Mouse (Mus musculus) cerebellum, adult 2 months (tissue): ENCODE results near the gene Cmtm3. TPM values are rescaled to one million over a fixed set of nuclear protein-coding genes. Genes with fewer than 3 reads are reported as not detected.

Source experiments
- DNase-seq, 2 experiments: peaks; one replicate each; pipeline ENCODE4 v3.0.0; 2021
- H3K27ac ChIP-seq: fragments of 200-500 bp; 2 replicates; pipeline ENCODE4 v1.5.1; 2012; ENCODE audit warnings: low read length, control low read depth, inconsistent platforms; ENCODE audit not compliant: insufficient read depth
- H3K27me3 ChIP-seq: fragments of 200-500 bp; 2 replicates; pipeline ENCODE4 v1.6.1; 2012; ENCODE audit warnings: inconsistent platforms, mild to moderate bottlenecking, low read length, moderate library complexity; ENCODE audit not compliant: control insufficient read depth, insufficient read depth
- H3K4me1 ChIP-seq: fragments of 200-500 bp; 2 replicates; pipeline ENCODE4 v1.6.1; 2011; ENCODE audit warnings: low read length; ENCODE audit not compliant: control insufficient read depth, insufficient read depth
- H3K4me3 ChIP-seq: fragments of 200-500 bp; replicated peaks from 2 replicates; pipeline ENCODE3; 2011; ENCODE audit warnings: mild to moderate bottlenecking, low read depth, low read length, control low read depth; ENCODE audit not compliant: insufficient read depth
- CTCF ChIP-seq: fragments of 200-500 bp; IDR thresholded peaks from 2 replicates; pipeline ENCODE4 v1.5.1; 2011; ENCODE audit warnings: low read depth, mild to moderate bottlenecking, control low read depth, low read length, moderate library complexity, borderline replicate concordance; ENCODE audit not compliant: insufficient read depth
- POLR2A ChIP-seq: fragments of 200-500 bp; IDR thresholded peaks from 2 replicates; pipeline ENCODE4 v1.6.1; 2011; ENCODE audit warnings: low read length, control low read depth, borderline replicate concordance; ENCODE audit not compliant: insufficient read depth
- WGBS: fragments of 180-500 bp; shearing (Covaris S2); methylation state at CpG from one replicate; pipeline ENCODE4 v1.1.7; 2018; 5-methylcytosine and 5-hydroxymethylcytosine counted together
- polyA plus RNA-seq: library from polyadenylated mRNA; depleted of rRNA; stranded (reverse); fragments of >200 nt; gene quantifications from 2 replicates; pipeline ENCODE4 v1.2.3, GENCODE M21; 2012

Gene Cmtm3
- polyA plus RNA-seq, 1 experiment, result 16.9 TPM

- TF ChIP-seq POLR2A (no peak), CTCF (no peak)
- Histone ChIP-seq H3K27ac (no peak overlapping the region), H3K4me3 (no peak overlapping the region), H3K4me1 (peaks cover 52% of the 10 kb centered on the region), H3K27me3 (no peaks in the 10 kb centered on the region)
- 79% methylated on average over 10 of the region's 10 CpGs for whole genome bisulfite sequencing
- no peak for DNase-seq
Observed at GRCm38 (mm10) chr8:104379301-104379836, 40.2 kb downstream of the Cmtm3 start.

DNA sequence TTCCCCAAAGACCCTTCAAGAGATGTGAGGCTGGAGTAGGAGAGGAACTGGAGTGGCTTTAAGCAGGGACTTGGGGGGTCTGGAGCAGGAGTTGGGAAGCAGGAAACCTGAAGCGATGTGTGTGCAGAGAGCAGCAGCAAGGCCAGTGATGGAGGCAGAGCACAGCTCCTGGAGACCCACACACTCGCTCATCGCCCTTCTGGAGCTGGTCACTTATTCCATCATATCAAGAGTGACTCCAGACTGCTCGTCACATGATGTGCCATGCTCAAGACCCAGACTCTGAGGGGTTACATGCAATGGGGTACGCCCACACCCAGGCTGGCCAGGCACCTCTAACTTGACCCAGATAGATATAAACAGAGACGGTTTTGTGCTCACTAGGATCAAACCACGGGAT, 41.1 kb downstream of the Cmtm3 start:
- DNase-seq, result no peak
- Histone ChIP-seq H3K27me3 (no peaks in the 10 kb centered on the region), H3K27ac (peak overlapping the region; percentile 63; the same call in 1 of the 2 replicates), H3K4me3 (no peak overlapping the region), H3K4me1 (peaks cover 45% of the 10 kb centered on the region)
- no peak for TF ChIP-seq POLR2A
- no peak for TF ChIP-seq CTCF
- WGBS, result 46% methylated on average over 7 of the region's 7 CpGs

- Histone ChIP-seq H3K4me1 (peaks cover 39% of the 10 kb centered on the region), H3K27ac (peak overlapping the region; percentile 63), H3K4me3 (no peak overlapping the region), H3K27me3 (no peaks in the 10 kb centered on the region)
- WGBS, result 13% methylated on average over 5 of the region's 5 CpGs
- DNase-seq, result peak; percentile 67 to 69
- TF ChIP-seq CTCF (no peak), POLR2A (no peak)
Observed at GRCm38 (mm10) chr8:104380961-104381411, 41.8 kb downstream of the Cmtm3 start.

GRCm38 (mm10) chr8:104383296-104383695, 44.1 kb downstream of the Cmtm3 start:
- Histone ChIP-seq H3K27me3 (no peaks in the 10 kb centered on the region), H3K4me1 (peaks cover 45% of the 10 kb centered on the region), H3K4me3 (no peak overlapping the region), H3K27ac (no peak overlapping the region)
- no peak for DNase-seq
- no peak for TF ChIP-seq CTCF
- TF ChIP-seq POLR2A, result no peak
- WGBS, result 14% methylated on average over 2 of the region's 2 CpGs

GRCm38 (mm10) chr8:104383977-104384376, 44.8 kb downstream of the Cmtm3 start:
- DNase-seq, result no peak
- H3K27ac ChIP-seq, result no peak overlapping the region
- WGBS, result 46% methylated on average over 3 of the region's 3 CpGs
- TF ChIP-seq POLR2A (no peak), CTCF (no peak)
- no peak overlapping the region for H3K4me3 ChIP-seq
- H3K4me1 ChIP-seq, result peaks cover 43% of the 10 kb centered on the region
- no peaks in the 10 kb centered on the region for H3K27me3 ChIP-seq

DNA sequence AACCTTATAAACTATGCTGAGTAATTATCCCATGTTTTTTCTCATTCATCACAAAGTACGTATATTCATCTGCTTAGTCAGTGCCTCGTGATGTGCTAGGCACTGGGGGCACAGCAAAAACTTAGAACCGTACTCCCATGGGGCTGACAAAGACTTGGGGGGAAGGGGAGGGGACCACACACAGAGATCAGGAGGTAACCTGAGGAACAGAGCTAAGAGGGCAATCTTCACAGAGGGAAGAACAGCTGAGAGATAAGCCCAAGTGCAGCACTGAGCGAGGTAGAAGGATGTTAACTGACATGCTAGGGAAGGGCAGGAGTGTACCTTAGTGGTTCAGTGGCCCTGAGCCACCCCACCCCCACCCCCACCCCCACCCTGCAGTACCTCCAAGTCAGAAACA, 47.5 kb downstream of the Cmtm3 start:
- Histone ChIP-seq H3K27me3 (no peaks in the 10 kb centered on the region), H3K4me1 (peaks cover 28% of the 10 kb centered on the region), H3K27ac (no peak overlapping the region), H3K4me3 (no peak overlapping the region)
- WGBS, result 60% methylated on average over 4 of the region's 4 CpGs
- DNase-seq, result no peak
- TF ChIP-seq POLR2A (no peak), CTCF (no peak)

GRCm38 (mm10) chr8:104387501-104387900, 48.3 kb downstream of the Cmtm3 start:
- TF ChIP-seq POLR2A, result no peak
- TF ChIP-seq CTCF, result no peak
- 61% methylated on average over 7 of the region's 7 CpGs for WGBS

DNA sequence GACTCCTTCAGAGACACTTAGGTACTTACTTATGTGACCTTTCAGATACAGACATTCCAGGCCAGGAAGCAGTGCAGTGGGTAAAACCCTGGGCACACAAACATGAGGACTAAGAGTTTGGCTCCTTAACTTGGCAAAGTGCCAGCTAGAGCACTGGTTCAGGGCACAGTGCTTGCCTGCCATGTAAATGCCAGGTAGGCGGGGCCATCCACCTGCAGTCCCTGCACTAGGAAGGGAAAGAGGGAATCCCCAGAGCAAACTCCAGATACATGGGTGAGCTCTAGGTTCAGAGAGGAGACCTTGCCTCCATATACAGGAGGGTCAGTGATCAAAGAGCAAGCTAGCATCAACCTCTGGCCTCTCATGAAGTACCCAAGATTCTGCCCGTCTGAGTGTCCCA, 48.8 kb downstream of the Cmtm3 start:
- no peak overlapping the region for H3K27ac ChIP-seq
- H3K27me3 ChIP-seq, result no peaks in the 10 kb centered on the region
- no peak overlapping the region for H3K4me3 ChIP-seq
- peaks cover 26% of the 10 kb centered on the region for H3K4me1 ChIP-seq
- TF ChIP-seq POLR2A (no peak), CTCF (no peak)
- peak in 1 of 2 experiments; percentile 65 for DNase-seq
- WGBS, result 66% methylated on average over 2 of the region's 2 CpGs

More at GRCm38 (mm10) chr8:104387501-104387900, 48.3 kb downstream of the Cmtm3 start:
- Histone ChIP-seq H3K4me1 (peaks cover 31% of the 10 kb centered on the region), H3K27me3 (no peaks in the 10 kb centered on the region), H3K27ac (no peak overlapping the region), H3K4me3 (no peak overlapping the region)
- DNase-seq, result no peak

GRCm38 (mm10) chr8:104390245-104390644, 51.0 kb downstream of the Cmtm3 start:
- WGBS, result 75% methylated on average over 8 of the region's 8 CpGs
- no peaks in the 10 kb centered on the region for H3K27me3 ChIP-seq
- no peak overlapping the region for H3K27ac ChIP-seq
- no peak overlapping the region for H3K4me3 ChIP-seq
- peaks cover 20% of the 10 kb centered on the region for H3K4me1 ChIP-seq
- no peak for DNase-seq
- no peak for TF ChIP-seq CTCF
- no peak for TF ChIP-seq POLR2A
